Mouse (Mus musculus) kidney, adult 11 months (tissue): ENCODE results near the gene Nynrin.

Experiments
- DNase-seq: peaks from one replicate; pipeline ENCODE4 v3.0.0; 2022

Gene Nynrin

DNA sequence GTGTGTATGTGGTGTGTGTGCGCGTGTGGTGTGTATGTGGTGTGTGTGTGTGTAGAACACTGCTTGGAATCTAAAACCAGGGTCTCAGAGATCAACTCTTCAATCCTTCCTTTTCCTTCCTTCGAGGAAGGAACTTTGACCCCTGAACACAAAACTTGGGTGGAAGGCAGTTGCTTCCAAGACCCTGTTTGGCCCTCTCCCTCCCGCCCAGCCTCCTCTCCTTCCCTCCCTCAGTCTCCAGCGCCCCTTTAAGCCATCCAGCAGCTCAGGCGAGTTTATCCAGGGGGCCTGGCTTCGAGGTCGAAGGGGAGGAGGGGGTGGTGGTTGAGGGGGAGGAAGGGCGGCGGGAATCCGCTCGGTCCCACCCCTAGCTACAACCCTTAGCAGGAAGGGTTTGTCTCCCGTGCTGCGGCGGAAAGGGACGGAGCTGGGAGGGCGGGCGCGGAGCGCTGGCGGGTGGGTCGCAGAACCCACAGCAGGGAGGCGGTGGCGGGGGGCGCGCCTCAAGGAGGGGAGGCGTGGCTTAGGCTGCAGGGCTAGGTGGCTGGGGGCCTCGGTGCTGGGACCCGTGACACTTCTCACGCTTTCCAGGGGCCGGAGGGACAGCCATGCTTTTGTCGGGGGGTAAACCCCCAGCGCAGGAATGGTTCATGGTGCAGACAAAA, at the start of gene Nynrin:
Nynrin (plus strand) TSS at position 390 of the 665 bp plus-strand sequence.
- no peak for DNase-seq

DNA sequence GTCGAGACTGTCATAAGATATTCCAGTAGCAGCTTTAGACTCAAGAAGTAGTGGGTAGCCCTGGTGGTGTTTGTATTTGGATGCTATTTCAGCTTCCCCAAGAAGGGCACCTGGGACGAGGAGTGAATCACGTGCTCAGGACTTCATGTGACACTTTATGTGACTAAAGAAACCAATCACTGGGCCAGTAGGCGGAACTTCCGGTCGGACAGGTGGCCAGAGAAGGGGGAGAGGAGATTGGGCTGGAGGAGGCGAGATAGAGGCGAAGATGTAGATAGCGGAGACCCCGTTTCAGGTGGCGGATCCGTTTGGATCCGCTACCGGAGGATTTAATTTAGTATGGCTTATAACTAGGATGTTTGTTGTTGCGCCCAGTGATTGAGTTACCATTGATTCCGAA, 38.9 kb upstream of the Nynrin start:
- peak; percentile 88 for DNase-seq

DNA sequence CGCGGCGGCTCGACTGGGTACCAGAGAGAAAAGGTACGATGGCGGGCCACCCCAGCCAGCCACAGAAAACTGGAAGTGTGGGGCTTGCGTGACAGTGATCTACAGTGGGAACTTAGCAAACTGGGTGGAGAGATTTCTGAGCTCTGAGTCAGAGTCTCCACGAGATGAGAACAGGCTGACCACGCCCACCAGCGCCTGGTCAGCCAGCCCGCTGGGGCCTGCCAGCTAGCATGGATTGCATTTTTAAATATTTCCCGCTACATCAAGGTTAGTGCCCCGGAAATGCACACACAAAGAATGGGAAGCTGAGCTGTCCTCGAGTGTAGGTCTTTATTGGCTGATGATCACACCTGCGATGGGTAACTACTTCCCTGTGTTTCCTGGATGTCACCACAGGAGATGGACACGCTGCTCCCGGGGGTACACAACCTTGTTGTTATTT, 38.5 kb upstream of the Nynrin start:
- DNase-seq: peak; percentile 68

- DNase-seq: peak; percentile 1
Observed at GRCm38 (mm10) chr14:55819845-55820405, 33.9 kb upstream of the Nynrin start.

GRCm38 (mm10) chr14:55820576-55820975, 33.2 kb upstream of the Nynrin start:
- DNase-seq: peak; percentile 0

DNA sequence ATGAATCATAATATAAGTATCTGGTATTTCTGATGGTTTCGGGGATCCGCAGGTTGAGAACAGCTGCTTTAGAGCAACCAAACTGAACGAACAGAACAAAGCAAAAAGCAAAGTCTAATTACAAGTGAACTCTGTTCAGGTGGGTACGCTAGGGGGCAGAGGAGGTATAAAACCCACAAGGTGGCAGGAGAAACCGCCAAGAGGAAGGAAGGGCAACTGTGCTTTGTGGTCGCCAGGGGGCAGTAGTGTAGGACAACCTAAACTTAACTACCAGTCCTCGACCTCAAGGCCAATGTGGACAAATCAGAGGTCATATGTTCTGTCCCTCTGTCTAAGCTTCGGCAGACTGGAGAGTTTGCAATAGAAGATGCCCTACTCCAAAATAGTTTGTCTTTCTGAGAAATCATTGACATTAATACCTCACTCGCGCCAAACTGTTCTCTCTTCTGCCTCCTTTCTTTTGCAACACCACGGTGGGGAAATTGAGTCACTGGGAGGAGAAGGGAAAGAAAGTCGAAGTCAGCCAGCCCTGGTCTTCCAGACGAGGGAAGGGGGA, 31.3 kb upstream of the Nynrin start:
- peak; percentile 81 for DNase-seq

GRCm38 (mm10) chr14:55822991-55823762, 30.6 kb upstream of the Nynrin start, which contains the start of gene Nfatc4:
TSS of gene Nfatc4 (plus strand) at chr14:55823144.
- DNase-seq: peak; percentile 73

- DNase-seq: peak; percentile 26
Observed at GRCm38 (mm10) chr14:55824001-55824480, 29.8 kb upstream of the Nynrin start.

DNA sequence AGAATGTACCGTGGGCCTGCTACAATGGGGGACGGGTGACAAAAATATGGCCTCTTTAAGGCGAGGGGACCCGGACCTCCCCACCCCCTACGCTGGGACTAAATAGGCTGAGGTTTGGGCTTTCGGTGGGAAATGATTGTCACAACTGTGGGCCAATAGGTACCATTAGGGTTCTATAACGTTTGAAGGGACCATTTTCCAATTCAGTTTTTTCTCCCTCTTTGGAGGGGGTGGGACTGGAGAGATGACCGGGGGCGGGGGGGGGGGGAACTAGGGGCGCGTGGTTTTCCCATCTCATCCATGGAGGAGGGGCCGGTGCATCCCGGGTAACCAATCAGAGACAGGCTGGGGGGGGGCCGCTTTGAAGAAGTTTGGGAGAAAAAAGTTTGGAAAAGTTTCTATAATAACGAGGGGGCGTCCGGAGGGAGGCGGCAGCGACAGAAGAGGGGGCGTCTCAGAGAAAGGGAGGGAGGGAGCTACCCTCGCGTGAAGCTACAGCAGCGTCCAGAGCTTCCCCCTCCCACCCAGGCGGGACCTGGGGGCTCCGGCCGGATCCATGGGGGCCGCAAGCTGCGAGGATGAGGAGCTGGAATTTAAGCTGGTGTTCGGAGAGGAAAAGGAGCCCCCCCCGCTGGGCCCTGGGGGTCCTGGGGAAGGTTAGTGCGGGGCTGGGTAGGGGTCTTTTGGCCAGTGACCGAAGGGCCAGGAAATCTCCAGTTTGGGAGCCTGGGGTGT, 29.2 kb upstream of the Nynrin start:
- peak; percentile 12 for DNase-seq

GRCm38 (mm10) chr14:55825216-55826051, 28.4 kb upstream of the Nynrin start:
- DNase-seq: peak; percentile 4

DNA sequence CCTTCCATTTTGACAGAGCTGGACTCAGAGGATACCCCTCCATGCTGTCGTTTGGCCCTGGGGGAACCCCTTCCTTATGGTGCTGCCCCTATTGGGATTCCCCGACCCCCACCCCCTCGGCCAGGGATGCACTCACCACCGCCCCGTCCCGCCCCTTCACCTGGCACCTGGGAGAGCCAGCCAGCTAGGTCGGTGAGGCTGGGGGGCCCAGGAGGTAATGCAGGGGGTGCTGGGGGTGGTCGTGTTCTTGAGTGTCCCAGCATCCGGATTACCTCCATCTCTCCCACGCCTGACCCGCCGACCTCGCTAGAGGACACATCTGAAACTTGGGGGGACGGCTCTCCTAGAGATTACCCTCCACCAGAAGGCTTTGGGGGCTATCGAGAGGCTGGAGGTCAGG, 27.7 kb upstream of the Nynrin start:
- peak; percentile 1 for DNase-seq

GRCm38 (mm10) chr14:55826551-55827340, 27.1 kb upstream of the Nynrin start:
- peak; percentile 1 for DNase-seq

DNA sequence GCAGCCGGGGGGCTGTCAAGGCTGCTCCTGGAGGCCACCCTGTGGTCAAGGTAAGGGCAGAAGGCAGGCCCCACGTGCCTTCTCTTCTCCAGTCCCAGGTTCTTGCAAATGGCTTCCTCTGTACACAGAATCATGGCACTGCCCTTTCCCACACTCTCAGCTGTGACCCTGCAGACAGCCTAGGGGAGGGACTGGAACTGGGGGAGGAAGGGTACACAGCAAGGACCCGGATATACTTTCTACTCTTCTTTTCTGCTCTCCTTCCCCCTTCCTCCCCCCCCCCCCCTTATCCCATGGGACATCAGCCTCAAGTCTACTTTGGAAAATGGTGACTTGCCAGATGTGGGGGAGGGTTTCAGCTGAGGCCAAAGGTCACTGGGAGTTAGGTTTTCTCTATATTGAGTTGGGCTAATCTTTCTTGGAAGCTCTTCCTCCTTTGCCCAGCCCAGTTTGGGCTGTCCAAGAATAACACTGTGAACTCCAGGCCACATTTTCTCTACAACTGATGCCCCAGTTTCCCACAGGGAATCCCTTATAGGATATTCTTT, 25.0 kb upstream of the Nynrin start:
- DNase-seq: peak; percentile 21

DNA sequence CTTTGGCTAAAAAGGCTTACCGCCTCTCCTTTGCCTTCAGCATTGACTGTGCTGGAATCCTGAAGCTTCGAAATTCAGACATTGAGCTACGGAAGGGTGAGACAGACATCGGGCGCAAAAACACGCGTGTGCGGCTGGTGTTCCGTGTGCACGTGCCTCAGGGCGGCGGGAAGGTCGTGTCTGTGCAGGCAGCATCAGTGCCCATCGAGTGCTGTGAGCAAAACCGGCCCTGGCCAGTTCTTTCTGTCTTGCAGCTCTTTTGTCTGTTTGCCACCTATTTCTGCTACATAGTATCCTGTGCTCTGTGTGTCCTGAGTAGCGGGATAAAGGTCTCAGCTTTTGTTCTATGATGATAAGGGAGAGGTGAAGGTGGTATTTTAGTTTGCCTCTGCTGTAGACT, 24.0 kb upstream of the Nynrin start:
- no peak for DNase-seq

DNA sequence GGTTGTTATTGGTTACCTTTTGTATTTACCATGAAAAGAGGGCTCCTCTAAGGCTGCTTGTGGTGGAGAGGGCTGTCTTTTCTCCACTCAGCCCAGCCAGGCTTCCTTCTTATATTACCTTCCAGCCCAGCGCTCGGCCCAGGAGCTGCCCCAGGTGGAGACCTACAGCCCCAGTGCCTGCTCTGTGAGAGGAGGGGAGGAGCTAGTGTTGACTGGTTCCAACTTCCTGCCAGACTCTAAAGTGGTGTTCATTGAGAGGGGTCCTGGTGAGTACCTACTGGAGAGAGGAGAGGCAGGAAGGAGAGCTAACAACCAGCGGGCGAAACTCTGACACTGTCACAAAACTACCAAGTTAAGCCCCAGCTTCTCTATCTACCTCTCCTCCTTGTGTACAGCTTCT, 23.5 kb upstream of the Nynrin start:
- no peak for DNase-seq

GRCm38 (mm10) chr14:55833126-55833525, 20.7 kb upstream of the Nynrin start:
- DNase-seq: no peak

GRCm38 (mm10) chr14:55834808-55835533, 18.8 kb upstream of the Nynrin start:
- DNase-seq: no peak

DNA sequence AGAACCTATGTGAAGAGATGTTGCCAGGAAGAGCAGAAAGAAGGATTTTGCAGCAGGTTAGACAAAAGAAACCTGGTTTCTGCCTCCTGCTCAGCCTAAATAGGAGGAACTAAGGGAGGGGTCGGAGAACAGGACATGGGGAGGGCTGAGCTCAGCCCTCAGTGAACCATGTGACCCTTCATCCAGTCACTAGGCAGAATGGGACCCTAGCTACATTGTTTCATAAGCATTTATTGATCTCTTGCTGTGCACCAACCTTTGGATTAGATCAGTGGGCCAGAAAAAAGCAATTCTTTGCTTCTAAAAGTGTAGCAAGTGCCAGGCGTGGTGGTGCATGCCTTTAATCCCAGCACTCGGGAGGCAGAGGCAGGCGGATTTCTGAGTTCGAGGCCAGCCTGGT, 15.5 kb upstream of the Nynrin start:
- DNase-seq: no peak

- DNase-seq: no peak
Observed at GRCm38 (mm10) chr14:55838740-55839139, 15.1 kb upstream of the Nynrin start.

- DNase-seq: no peak
Observed at GRCm38 (mm10) chr14:55840853-55841366, 12.9 kb upstream of the Nynrin start.
